Mouse (Mus musculus) right cerebral cortex, postnatal 14 days (tissue): ENCODE measurements around the gene Tcl1b2.
"Not testable (repeated sequence)": the region's sequence is repeated elsewhere in the genome, so short reads cannot be mapped to it uniquely, and the experiment has no call there.

Source experiments
- DNase-seq: peaks from one replicate; pipeline ENCODE4 v3.0.0; 2022

The Tcl1b2 gene

GRCm38 (mm10) chr12:105145714-105146113 is at the start of gene Tcl1b2:
Gene Tcl1b2, plus strand, starts transcription at chr12:105146014.
- DNase-seq = no peak

DNA sequence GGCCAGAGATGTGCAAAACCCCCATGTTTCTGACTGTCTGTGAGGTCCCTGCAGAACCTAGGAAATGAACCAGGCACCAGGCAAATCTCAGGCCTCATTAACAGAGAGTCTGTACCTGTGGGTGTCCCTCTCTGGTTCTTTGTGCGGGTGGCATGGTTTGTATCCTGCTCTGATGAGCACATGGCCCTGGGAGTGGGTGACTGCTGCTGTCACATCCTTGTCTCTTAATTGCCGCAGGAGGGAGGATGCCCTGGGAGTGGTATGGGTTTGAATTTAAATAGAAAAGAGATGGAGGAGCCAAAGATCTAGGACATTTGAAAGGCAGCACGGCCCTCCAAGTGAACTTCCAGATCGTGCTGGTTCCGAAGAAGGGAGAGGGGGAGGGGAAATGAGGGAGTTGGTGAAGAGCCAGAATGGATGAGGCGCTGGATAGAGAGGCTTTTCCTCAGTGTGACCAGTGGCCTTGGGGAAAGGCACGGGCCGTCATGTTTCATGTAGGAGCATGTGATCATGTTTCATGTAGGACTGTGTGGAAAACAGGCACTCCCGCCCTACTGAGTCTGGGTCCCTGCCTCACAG is 46.3 kb upstream of the Tcl1b2 start:
- no peak for DNase-seq

DNA sequence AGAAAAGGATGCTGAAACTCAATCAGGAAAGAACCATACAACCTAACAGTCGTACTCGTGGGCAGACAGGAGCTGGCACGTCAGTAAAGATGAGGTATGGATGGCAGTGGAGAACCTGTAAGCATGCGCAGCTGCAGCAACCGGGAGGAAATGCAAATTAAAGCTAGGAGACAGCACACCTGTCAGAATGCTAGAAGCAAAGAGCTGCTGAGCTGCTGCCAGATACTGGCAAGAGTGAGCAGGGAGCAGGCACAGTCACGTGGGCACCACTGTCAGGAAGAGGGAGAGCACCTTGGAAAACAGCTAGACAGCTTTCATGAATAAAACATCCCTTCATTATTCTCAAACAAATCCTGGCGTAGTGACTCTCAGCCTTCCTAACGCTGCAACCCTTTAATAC is 42.9 kb upstream of the Tcl1b2 start:
- DNase-seq = no peak

- peak; percentile 91 for DNase-seq
These were observed 41.8 kb upstream of the Tcl1b2 start for GRCm38 (mm10) chr12:105104036-105104435.

DNA sequence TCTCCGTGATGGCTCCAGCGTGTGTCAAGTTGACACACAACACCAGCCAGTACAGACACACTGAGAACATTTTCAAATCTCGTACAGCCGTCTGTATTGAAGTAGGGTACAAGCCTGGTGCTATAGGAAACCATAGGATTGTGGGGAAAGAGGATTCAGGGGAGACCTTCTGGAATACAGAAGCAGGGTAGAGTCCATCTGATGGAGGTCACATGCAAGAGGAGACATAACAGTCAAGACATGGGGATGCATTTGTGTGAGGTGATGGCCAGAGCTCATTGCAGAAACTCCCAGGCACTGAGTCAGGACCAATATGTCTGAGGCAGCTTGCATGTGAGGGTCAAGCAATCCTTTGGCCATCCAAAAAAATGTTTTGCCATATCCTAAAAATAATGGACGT is 40.5 kb upstream of the Tcl1b2 start:
- no peak for DNase-seq

DNA sequence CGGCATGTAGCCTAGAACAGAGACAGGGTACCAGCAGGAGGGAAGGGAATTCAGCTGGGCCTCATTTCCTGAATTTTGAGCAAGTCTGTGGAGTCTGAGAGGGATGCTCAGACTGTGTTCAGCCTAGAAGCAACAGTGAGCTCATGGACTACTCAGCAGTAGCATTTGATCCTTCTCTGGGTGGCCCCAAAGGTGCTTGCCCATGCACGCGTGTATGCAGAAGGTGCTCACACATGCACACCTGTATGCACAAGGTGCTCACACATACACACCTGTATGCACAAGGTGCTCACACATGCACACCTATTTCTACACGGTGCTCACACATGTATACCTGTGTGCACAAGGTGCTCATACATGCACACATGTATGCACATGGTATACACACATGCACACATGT is 37.0 kb upstream of the Tcl1b2 start:
- DNase-seq = no peak

GRCm38 (mm10) chr12:105109406-105109805 is 36.4 kb upstream of the Tcl1b2 start:
- no peak for DNase-seq

DNA sequence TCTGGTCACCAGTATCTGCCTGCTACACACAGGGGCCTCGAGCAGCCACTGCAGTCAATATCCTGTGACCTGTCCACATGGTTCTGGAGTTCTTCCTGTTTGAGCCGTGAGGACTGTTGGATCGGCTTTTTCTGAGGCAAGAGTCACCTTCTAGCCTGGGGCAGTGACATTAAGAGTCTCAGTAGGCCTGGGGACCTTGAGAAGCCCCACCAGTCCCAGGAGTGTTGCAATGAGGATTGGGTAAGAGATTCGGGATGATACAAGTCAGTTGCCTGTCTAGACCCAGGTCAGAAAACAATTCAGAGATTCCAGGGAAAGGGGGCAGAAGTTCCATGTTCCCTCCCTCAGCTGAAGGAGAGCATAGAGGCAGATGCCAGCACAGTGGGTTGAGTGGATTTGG is 36.0 kb upstream of the Tcl1b2 start:
- DNase-seq = no peak

DNA sequence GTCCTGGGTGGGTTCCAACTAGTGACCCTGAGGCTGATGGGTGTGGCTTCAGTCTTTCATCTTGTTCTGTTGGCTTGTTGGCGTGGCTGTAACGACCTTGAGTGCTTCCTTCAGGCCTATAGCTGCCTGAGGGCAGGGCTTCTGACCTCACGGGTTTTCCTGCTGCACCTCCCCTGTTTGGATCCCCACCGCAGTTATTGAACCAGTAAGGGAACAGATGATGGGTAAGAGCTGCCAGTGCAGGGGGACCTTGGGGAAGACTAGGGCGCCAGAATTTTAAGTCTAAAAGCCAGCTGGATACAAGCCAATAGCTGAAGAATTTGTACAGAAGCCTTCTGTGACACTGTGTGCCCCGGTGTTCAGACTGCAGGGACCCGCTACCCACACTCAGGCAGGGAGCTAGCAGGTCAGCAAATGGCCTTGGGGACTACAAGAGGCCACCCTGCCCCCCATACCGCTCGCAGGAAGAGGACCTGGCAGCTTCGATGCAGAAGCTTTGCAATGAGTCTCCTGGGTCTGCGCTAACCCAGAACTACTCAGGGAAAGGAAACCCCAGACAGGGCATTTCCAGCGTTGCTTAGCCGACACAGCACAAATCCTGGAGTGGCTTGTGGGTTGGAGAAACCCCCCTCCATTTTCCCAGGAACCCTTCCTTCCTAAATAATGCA is 33.4 kb upstream of the Tcl1b2 start:
- no peak for DNase-seq

GRCm38 (mm10) chr12:105116648-105117047 is 29.2 kb upstream of the Tcl1b2 start:
- no peak for DNase-seq

- no peak for DNase-seq
These were observed 20.5 kb upstream of the Tcl1b2 start for GRCm38 (mm10) chr12:105125362-105125761.

GRCm38 (mm10) chr12:105126516-105126915 is 19.3 kb upstream of the Tcl1b2 start:
- no peak for DNase-seq

- DNase-seq = no peak
These were observed 18.2 kb upstream of the Tcl1b2 start for GRCm38 (mm10) chr12:105127607-105128006.

DNA sequence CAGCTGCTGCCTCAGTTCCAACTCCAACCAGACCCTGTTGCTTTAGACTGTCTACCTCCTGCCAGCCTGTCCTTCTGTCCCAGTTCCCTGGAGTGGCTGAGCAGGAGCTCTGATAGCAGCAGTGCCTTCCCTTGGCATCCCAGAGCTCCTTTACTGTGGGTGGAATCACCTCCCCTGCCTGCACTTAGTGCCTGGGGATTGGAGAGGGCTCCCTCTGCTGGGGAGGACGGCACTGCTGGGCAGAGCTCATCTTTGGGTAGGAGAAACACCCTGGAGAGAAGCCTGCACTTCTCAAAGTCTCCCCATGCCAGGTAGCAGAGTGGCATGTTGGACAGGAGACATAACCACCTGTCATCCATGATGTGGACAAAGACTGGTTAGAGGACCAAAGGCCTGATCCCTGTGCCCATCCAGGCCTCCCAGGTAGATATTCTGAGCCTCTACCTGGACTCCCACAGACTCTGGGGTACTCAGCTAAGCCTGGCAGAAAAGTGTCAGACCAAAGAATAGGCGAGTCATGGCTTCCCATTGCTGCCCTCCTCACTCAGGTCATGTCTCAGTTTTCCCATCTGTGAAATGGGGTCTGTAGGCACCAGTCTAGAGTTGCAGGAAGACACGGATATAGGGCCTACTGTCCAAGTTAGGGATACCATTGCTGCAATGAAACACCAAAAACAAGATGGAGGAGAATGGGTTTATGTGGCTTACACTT is 16.2 kb upstream of the Tcl1b2 start:
- not testable (repeated sequence) for DNase-seq

GRCm38 (mm10) chr12:105134167-105134566 is 11.6 kb upstream of the Tcl1b2 start:
- DNase-seq = not testable (repeated sequence)

- DNase-seq = not testable (repeated sequence)
These were observed 11.0 kb upstream of the Tcl1b2 start for GRCm38 (mm10) chr12:105134826-105135225.

DNA sequence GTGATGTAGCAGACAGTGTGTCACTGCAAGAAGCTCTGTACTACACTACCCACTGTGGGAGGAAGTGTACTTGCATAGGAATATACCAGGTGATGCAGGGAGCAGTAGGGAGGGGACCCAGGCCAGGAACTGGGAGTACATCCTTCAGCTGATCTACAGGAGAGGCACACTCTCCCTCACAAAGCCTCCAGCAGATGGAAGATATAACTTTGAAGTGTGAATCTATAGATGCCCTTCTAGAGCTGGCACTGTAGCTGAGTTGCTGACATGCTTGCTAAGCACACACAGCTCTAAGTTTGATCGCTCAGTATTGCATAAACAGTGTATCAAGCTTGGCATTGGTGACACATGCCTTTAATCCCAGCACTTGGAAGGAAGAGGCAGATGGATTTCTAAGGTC is 8.1 kb upstream of the Tcl1b2 start:
- DNase-seq = not testable (repeated sequence)

GRCm38 (mm10) chr12:105143096-105143495 is 2.7 kb upstream of the Tcl1b2 start:
- no peak for DNase-seq

GRCm38 (mm10) chr12:105144928-105145327 is 886 bp upstream of the Tcl1b2 start:
- not testable (repeated sequence) for DNase-seq

DNA sequence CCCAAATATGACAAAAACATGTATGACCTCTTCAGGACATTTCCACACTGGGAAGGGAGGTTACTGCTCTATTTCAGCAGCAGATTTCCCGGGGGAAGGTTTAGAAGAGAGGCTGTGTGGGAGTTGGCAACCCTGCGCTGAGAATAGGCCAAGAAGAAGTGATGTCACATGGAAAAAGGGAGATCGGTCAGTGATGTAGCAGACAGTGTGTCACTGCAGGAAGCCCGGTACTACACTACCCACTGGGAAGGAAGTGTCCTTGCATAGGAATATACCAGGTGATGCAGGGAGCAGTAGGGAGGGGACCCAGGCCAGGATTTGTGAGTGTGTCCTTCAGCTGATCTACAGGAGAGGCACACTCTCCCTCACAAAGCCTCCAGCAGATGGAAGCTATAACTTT is 9.5 kb downstream of the Tcl1b2 start:
- not testable (repeated sequence) for DNase-seq

DNA sequence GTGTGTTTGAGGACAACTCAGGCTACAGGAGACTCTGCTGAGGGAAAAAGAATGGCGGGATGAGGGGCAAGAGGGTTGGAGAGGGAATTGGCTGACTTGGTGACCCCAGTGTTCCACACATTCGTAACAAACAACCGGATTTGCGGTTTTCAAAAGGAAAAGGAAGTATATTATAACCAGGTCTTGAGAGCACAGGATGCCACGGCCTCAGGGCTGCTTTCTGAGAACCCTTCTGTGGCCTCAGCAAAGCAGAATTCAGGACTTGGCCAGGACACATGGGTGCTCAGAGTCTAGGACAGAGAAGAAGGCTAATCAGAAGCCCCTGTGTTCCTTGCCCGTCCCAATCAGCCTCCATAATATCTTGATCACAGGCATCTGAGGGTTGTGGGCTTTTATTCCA is 13.0 kb downstream of the Tcl1b2 start:
- DNase-seq = no peak

- no peak for DNase-seq
These were observed 13.6 kb downstream of the Tcl1b2 start, which contains the start of gene Tcl1b1 for GRCm38 (mm10) chr12:105159390-105159789. Gene Tcl1b1, plus strand, starts transcription at chr12:105159690.

DNA sequence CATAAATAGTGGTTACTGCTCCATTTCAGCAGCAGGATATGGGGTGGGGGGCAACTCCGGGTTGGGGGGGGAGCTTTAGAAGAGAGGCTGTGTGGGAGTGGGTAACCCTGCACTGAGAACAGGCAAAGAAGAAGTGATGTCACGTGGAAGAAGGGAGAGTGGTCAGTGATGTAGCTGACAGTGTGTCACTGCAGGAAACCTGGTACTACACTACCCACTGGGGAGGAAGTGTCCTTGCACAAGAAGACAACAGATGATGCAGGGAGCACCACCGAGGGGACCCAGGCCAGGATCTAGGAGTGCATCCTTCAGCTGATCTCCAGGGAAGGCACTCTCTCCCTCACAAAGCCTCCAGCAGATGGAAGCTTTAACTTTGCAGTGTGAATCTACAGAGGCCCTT is 20.9 kb downstream of the Tcl1b2 start:
- no peak for DNase-seq

DNA sequence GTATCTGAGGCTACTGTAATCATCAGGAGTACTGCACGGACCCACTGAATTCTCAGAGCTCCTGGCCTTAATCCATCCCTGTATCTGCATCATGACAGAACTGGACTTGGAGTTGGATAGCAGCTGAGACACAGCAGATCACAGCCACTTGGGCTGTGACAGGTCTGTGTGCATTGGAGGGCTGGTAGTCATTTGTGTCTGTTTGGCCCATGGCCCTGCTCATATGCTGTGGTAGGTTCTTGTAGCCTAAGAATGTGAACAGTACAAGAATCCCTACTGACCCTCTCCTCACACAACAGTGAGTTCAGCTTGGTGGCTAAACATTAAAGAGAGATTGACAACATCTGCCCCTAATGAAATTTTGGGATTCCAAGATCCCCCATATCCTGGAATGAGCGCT is 27.6 kb downstream of the Tcl1b2 start:
- DNase-seq = no peak
